Mouse (Mus musculus): Measurements from ENCODE around the gene Pla2g1b.

GRCm38 (mm10) chr5:115521553-115522461, 55.7 kb downstream of the Pla2g1b start:
- peak in 1 of 3 experiments; percentile 13 for TF ChIP-seq MYOG (IDR thresholded peaks at IDR 0.05; ENCODE audit: control insufficient read depth in 1 of 3, insufficient read depth in 1 of 3, insufficient read length in 2 of 3, low read depth in 2 of 3)
- no peak for TF ChIP-seq USF1 (IDR thresholded peaks at IDR 0.05; ENCODE audit: low read depth)
- no peak for TF ChIP-seq POLR2A (IDR thresholded peaks at IDR 0.05; ENCODE audit: insufficient read length, low read depth)
- TF ChIP-seq TCF12 (IDR thresholded peaks at IDR 0.05; ENCODE audit: insufficient read depth, poor library complexity, severe bottlenecking): no peak
- no peak for TF ChIP-seq SRF (IDR thresholded peaks at IDR 0.05; ENCODE audit: control insufficient read depth, insufficient read length, low read depth)
- TF ChIP-seq MAX (IDR thresholded peaks at IDR 0.05; ENCODE audit: low read depth): no peak
- no peak for TF ChIP-seq POLR2AphosphoS2 (IDR thresholded peaks at IDR 0.05; ENCODE audit: insufficient read length, low read depth)
- no peak for TF ChIP-seq E2F4 (IDR thresholded peaks at IDR 0.05; ENCODE audit: insufficient read depth)
- no peak for TF ChIP-seq TCF3 (IDR thresholded peaks at IDR 0.05; ENCODE audit: insufficient read length, low read depth)
- no peak for TF ChIP-seq MYOD1 (IDR thresholded peaks at IDR 0.05; ENCODE audit: control insufficient read depth in 1 of 3, insufficient read length in 2 of 3, low read depth in 2 of 3)
- TF ChIP-seq CEBPB (IDR thresholded peaks at IDR 0.05; ENCODE audit: insufficient read depth, poor library complexity, severe bottlenecking): no peak
